Mouse (Mus musculus) hematopoietic stem cell, adult 5-6 weeks (primary cell): Measurements from ENCODE around the gene Cep131. TPM values are rescaled to one million over a fixed set of nuclear protein-coding genes. Genes with fewer than 3 reads are reported as not detected.

Source experiments
- ATAC-seq, 2 experiments: fragments of 125-278 bp in 1 of 2; replicated peaks in 1 of 2; 2 replicates each; pipeline ENCODE4 v1.8.0; 2016 to 2017; ENCODE audit warnings: inconsistent platforms in 2 of 2, mild to moderate bottlenecking in 2 of 2, moderate number of reproducible peaks in 2 of 2, low read depth in 1 of 2, moderate TSS enrichment in 1 of 2; ENCODE audit not compliant: low FRiP score in 2 of 2, poor library complexity in 2 of 2, severe bottlenecking in 2 of 2, insufficient read depth in 1 of 2, low TSS enrichment in 1 of 2
- total RNA-seq: library from RNA; stranded (forward); fragments of 172-1452, 232-1000 nt; gene quantifications from 2 replicates; pipeline ENCODE4 v1.2.3, GENCODE M21; 2017

Gene Cep131
- total RNA-seq, 1 experiment from 2014 or later = 25.5 TPM

DNA sequence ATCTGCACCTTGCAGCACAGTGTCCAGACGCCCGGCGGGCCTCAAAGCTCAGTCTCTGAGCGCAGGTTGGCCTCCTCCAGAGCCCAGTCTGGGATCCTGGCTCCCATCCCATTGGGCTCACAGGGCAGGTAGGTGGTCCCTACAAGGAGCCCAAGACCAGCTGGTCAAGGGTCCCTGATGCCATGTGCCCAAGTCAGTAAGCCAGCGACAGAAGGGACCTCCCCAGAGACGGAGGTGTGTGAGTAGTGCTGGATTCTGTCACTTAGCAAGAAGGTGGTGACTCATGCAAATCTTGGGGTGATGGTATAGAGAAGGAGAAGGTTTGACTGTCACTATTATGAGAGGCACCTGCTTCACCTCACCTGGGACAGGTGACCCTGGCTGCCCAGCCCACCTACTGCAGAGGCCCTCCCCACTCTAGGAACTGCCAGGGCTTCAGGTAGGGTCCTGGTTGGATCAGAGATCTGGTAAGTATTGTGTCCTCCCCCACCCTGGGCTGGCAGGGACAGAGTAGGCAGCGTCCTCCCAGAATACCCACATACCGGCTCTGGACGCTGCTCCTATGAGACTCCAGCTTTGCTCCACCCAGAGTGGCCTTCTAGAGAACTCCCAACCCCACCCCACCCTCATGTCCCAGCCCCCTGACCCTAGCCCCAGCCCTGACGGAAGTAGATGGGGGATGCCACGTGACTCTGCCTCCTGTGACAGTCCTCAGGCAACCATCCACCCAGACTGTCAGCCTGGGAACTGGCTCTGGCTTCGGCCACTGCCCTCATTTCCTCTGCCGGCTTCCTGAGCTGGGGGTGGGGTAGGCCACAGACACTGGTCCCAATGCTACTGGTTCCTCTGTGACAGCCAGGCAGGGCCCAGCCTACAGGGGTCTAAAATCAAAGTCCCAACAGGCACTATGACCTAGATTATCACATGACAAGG lies 45.2 kb downstream of the Cep131 start:
- ATAC-seq = peak; percentile 65 to 68

DNA sequence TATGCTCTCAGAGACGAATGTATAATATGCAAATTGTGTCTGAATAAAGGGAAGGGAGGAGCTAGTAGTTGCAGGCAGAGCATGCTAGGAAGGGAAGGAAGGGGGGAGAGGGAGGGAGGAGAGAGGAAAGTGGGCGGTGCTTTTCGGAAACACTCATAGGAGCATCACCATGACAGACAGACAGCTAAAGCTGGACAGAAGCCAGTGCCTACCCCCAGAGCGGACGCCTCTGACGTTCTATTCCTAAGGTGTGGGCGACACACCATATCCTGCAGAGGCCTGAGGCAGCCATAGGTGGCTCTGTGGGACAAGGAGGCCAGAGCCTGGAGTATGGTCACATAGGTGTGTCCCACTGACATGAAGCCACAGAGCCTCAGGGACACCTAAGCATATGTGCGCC lies 46.2 kb downstream of the Cep131 start:
- ATAC-seq = peak; percentile 44 to 47

- ATAC-seq = 0 out of 4 replicates have a peak, but pooled peaks of 1 of the 2 experiments have one; percentile 5
These were observed 47.0 kb downstream of the Cep131 start for GRCm38 (mm10) chr11:120039581-120039980.

DNA sequence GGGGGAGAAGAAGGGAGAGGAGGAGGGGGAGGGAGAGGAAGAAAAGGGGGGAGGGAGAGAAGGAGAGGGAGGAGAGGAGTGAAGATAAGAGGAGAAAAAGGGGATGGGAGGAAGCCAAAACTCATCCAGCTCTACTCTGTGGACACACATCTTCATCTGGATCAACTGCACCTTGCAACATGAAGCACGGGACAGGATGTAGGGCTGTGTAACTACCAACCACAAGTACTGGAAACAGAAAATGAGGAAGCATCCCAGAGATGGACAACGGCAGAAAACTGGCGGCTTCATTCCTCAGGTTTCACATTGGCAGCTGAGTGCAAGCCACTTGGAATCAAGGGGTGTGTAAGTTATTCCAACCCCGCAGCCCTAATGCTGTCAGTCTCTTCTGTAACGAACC lies 51.9 kb downstream of the Cep131 start:
- peak; percentile 58 to 72; a peak in 2 of 4 replicates for ATAC-seq

- ATAC-seq = no peak
These were observed 52.3 kb downstream of the Cep131 start for GRCm38 (mm10) chr11:120034306-120034705.

DNA sequence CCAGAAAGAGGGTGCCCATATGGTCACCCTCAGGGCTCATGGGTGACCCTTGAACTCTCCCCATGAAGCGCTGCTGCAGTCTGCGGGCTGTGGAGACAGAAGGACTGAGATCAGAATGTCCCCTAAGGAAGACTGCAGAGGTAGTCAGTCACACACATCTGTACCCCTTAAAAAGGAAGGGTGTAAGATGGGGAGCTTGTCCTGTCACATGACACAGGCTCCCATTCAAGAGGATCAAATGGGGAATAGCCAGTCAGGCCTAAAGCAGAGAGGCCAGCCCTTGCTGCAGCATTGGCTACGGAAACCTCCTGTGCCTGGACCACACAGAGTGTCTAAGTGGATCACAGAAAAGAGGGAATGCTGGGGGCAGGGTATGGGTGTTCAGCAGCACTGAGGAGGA lies 53.2 kb downstream of the Cep131 start:
- no peak for ATAC-seq

DNA sequence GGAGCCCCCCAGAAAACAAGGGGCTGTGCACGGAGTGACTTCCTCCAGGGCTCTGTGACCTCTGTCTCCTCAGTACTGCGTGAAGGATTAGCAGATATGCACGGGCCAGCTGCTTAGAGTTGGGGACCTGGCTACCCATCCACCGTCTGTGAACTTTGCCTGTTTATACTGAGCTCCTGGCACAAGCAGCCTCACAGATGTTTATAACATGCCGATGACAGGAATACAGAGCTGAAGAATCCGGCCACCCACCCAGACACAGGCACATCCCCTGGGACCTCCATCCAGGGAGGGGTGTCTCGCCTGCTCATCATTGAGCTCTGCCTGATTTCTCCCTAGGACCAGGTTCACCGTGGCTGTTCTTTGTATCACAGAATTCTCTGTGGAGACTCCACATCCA lies 54.6 kb downstream of the Cep131 start:
- ATAC-seq = no peak

DNA sequence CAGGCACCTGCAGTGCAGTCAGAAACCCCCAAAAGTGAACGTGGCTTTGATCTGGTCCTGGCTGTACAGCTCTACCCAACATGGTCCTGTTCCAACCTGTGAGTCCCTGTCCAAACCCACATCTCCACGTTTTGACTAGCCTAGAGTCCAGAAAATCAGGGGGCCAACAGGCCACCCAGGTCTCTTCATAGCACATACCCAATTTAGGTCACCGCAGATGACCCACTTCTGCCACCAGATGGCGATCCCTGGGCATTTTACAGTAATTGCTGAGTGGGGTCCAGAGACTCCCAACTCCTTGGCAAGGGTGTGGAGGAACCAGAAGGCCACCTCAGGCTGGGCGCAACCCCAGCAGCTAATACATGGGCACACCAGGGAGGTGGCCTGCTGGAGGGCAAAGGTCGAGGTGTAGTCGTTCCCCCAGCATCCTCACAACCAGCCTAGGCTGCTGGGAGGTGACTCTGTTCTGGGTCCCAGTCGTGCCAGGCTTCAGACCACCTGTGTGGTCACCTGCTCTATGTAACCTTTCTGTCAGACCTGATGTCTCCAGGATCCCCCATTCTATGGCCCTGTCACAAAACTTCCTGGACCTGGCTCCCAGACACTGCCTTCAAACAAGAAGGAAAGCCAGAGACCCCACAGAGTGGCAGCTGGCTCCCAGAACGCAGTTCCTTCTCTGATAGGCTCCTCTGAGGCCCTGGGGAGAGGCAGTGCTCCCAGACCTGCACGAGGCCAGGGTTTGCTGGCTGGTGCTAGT lies 56.3 kb downstream of the Cep131 start:
- ATAC-seq = peak; percentile 60 to 79

DNA sequence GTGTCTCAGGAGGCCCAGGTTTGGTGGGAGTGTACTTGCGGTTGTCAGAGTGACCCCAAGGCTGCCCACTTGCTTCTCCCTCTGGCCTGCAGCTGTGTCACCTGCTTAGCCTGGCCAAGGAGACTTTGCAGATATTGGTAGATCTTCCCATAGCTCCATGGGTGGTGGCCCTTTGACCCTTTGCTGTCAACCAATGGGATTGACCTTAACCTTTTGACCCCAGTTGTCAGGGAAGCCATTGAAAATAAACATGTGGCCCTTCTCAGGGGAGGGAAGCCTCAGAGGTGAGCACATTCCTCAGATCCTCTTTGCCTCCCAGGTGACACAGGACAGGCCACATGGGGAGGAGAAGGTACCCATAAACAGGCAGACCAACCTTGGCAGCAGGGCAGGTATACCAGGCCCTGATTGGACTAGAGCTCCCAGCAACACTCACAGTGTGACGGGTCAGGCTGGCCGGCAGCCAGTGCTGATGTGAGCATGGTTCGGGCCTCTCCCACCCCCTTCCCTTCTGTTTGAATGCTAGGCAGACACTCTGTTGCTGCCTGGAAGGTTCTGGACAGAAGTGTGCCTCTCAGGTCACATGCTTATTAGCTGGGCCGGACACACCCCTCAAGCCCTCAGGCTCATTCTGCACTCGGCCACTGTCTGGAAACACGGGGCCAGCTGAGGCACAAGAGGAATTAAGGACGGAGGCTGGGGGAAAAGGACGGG lies 57.0 kb downstream of the Cep131 start:
- ATAC-seq = no peak

DNA sequence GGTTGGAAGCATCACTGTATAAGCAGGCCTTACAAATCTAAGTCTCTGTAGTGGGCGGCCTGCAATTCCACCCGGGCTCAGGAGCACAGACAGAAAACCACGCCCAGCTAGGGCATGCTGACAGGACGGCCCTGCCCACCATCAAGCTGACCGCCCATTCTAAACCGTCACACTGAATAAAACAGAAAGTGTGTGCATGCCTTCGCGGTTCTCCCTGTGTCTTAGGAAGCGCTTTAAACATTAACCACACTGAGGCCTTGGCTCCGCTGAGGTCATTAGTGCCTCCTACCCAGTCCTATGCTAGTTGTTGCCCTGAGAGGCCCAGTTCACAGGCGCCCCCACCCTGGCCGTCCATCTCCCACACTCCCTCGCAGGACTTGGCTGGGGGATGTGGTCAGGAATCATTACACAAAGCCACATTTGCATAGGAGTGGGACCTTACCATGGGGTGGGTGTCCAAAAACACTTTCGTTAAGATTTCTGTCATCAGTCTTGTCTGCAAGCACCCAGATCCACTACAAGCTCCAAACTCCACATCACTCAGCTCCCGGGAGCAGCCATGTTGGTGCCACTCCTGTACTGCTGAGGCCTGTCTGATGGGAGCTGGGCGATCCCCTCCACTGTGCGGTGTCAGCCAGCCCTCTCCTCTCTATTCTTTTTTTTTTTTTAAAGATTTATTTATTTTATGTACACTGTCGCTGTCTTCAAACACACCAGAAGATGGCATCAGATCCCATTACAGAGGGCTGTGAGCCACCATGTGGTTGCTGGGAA lies 58.1 kb downstream of the Cep131 start:
- no peak for ATAC-seq

DNA sequence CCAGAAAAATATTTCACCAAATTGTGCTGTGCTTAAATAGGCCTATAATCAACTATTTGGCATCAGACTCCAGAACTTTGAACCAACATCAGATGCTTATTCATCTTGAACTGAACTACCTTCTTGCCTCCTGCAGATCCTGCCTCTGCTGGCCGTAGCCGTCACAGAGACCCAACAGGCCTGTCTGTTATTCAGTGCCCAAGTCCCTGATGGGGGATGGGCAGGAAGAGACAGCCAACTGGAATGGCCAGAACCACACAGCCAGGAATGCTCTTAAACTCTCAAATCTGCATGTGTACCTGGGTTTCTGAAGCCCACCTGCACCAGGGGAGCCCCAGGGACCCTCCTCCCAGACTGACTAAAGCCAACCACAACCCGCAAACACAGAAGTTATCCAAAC lies 59.7 kb downstream of the Cep131 start:
- ATAC-seq = no peak

GRCm38 (mm10) chr11:120022841-120023240 lies 63.8 kb downstream of the Cep131 start:
- no peak for ATAC-seq

DNA sequence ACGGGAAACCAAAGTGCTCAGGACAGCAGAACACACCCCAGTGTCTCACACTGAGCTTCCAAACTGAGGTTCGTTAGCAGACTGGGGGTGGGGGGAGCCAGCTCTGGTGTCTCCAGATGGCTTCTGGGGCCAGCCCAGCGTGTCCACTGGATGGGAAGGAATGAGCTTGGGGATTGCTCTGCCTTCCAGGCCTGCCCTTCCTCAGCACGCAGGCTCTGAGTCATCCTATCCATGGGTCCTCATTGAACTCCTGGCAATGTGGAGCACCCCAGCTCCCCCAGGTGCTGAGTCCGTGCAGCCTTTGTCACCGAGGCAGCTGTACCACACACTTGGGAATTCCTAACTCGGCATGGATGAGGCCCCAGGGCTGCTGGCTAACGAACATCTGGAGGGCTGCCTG lies 64.4 kb downstream of the Cep131 start:
- ATAC-seq = no peak

- ATAC-seq = no peak
These were observed 65.3 kb downstream of the Cep131 start for GRCm38 (mm10) chr11:120021367-120021766.

DNA sequence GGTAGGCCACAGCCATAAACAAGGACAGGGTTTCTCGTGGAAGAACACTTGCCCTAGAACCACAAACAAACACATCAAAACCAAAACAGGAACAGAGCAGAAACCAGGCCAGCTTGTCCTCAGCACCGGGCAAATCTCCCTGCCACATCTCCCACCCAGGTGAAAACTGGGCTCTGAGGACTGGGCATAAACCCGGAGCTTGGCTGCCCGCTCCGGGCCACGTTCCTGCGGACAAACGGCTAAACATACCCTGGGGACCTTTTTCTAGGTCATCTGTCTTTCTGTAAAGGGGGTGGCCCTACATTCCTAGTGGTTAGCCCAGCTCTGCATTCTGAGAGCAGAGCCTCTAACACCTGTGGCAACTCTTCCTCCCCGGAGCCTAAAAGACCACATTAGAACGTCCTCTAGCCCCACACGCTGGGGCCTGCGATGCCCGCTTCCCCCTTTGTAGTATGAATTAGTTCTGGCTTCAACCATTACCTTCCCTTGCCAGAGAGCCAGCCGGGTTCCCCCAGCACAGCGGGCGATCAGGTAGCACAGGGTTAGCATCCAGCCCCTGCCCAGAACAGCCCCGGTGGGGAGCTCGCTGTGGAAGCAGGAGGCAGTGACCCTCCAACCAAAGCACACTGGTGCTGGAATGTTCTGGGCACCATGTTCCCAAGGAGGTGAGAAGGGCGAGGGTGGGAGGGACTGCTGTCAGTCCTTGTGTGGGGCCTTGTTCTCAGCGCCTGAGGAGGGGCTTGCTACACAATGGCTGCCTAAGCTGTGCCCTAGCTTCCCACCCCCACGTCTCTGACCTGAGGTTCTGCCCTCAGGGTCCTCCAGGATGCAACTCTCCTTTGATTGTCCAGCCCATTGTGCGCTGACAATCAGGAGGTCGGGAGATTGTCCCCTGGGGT lies 66.8 kb downstream of the Cep131 start:
- no peak for ATAC-seq

- ATAC-seq = no peak
These were observed 69.6 kb downstream of the Cep131 start for GRCm38 (mm10) chr11:120017011-120017410.
